Mouse (Mus musculus) adrenal gland, adult 8-10 months (tissue): ENCODE data around the gene Boll. TPM values are rescaled to one million over a fixed set of nuclear protein-coding genes. Genes with fewer than 3 reads are reported as not detected.

Experiments used
- DNase-seq: peaks from one replicate; pipeline ENCODE4 v3.0.0; 2022
- total RNA-seq, 4 experiments: library from RNA; stranded (reverse); gene quantifications; 2 replicates each; pipeline ENCODE4 v1.2.4; 2022

Gene Boll
- total RNA-seq, 4 experiments from 2014 or later, result 0.23 to 0.28 TPM; not detected in 2

DNA sequence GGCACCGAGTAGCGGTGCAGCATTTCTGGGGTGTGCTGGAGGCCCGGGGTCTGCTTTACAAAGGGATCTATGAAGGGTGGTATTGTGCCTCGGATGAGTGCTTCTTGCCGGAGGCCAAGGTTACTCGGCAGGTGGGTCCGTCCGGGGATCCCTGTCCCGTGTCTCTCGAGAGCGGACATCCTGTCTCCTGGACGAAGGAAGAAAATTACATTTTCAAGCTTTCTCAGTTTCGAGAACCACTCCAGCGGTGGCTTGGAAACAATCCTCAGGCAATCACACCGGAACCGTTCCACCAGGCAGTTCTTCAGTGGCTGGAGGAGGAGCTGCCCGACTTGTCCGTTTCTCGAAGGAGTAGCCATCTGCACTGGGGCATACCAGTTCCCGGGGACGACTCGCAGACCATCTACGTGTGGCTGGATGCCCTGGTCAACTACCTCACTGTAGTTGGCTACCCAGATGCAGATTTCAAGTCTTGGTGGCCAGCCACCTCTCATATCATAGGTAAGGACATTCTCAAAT lies 125.6 kb downstream of the Boll start:
- DNase-seq, result no peak

DNA sequence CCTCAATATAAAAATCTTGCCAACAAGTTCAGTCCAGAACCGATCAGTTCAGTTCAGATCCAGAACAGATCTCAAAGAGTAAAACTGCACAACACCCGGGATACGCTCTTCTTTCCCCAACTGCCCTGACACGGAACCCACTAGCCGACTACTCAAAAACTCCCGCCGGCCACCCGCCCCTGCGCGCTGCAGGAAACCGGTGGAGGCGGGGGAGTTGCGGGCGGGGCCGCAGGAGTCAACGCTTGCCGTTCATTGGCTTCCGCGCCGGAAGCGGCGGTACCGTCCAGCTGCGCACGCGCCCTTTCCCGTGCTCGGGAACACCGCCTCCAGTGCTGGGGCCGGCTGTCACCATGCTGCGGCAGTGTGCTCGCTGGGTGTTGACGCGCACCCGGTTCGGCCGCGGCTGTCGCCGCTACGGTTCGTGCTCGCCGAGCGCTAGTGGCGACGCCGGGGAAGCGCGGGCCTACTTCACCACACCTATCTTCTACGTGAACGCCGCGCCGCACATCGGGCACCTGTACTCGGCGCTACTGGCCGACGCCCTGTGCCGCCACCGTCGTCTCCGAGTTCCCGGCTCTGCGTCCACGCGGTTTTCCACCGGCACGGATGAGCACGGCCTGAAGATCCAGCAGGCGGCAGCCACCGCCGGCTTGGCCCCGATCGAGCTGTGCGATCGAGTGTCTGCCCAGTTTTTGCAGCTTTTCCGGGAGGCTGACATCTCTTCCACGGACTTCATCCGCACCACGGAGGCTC lies 126.2 kb downstream of the Boll start, which contains the start of gene Mars2:
TSS of gene Mars2 (plus strand) at position 288 of the 753 bp plus-strand sequence.
- DNase-seq, result peak; percentile 93

DNA sequence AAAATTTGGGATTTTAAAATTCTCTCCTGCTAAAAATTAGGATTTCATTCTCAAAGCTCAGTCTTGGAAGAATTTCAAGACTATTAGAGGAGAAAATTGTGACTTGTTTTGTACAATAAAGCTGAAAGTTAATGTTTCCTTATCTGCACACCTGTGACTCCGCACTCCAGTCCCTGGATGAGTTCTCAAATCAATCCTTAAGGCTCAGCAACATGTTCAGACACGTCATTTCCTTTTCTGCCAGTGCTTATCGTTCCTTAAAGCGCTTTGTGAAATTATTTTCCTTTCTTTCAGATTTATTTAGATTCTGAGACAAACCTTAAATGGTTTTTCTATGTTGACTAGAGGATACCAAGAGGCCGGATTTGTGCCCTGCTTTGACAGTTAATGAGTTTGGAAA lies 126.8 kb downstream of the Boll start:
- no peak for DNase-seq

DNA sequence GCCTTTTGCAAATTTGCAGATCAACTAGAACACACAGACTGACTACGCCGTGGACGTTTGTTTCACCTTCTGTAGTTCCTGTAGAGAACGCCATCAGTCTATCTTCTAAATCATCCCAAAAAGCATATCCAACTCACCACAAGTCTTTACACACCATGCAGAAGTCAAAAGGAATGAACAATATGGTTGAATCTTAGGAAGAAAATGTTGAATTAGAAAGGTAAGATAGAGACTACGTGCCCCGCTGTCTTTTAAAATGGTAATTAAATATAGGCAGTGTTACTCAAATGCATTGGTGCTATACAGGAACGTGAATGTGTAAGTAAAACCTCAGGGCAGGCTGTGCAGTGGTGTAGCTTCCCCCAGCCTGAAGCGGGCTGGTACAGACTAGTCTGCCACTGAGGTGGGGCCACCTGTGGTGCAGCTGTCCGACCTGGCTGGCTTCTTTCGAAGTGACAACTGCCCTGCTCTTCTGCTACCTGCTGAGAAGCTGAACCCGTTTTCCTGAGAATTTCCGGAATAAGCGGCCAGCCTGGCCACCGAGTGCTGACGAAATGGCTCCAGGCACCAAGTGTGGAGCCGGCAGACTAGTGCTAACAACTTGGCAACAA lies 128.3 kb downstream of the Boll start:
- DNase-seq, result no peak

DNA sequence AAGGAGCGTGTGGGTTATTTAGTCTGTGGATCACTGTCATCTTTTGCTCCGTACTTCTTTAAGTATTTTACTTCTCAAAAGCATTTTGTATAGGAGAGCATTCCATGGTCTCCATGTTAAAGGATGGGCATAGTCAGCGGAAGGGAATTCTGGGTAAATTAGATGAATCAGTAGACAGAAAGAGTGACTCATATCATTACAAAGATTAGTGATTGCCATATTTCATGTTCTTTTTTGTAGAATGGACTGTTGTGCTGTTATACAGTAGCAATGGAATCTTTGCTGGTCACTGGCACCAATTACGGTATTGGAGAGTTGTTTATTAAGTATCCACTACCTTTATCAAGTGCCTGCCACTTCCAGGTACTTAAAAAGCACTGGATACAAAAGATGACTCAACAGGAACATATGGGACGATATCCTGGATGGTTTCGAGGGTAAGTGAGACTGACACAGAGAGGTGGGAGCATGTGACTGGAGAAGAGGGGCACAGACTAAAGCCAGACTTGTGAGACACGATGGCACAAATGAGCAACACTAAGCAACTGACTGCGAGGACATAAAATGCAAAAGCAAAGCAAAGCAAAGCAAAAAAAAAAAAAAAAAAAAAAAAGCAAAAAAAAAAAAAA lies 134.9 kb downstream of the Boll start:
- DNase-seq, result no peak

DNA sequence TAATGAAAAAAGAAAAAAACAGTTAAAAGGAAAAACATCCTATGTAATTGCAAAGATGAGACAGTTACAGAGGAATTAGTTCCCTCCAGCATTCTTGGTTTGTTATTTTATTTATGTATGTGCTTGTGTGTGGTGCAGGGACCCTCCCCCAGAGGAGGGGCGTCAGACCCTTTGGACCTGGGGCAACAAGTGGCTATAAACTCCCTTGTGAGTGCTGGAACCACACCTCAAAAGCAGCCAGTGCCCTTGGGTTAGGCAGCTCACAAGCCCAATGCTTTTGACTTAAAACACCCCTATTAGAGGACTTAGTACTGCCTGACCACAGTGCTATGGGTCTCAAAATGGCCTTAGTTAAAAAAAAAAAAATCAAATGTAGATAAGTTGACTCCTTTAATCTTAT lies 135.9 kb downstream of the Boll start:
- DNase-seq, result no peak

DNA sequence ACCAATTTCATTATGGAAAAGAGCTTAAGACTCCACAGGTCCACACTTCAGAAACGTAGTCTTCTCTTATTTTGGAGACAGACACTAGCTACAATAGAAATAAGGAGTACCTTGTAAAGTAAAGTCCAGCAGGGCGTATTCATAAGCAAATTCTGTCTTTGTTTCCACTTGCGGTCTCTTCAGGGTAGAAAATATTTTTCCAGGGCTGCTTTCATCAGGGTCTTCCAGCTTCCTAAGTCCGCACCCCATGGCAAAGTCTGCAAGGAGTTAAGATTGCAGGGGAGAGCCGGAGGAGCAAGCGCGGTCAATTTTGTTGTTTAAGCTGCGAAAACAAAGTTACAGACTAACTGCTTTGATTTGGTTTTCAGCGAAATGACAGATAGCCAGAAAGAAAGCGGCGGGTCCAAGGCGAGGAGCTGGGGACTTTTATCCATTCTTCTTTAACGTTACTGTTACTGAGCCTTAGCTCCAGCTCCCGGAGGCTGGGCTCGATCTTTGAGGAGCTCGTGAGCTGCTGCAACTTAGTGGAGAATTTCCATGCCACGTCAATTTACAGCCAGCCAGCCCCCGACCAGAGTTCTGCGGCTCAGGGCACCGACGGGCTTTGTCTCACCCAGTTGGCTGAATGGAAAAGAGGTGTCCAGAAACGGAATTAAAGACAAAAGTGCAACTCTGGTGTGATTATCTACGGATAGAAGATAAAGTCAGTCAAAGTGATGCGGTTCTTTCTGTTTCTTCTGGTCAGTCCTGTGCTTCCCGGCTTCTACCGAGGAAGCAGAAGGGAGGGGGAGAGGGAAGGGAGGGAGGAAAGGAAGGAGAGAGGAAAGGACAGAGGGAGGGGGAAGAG lies 137.0 kb downstream of the Boll start, which contains the start of gene Rftn2:
TSS of gene Rftn2 (minus strand) at position 772 of the 847 bp plus-strand sequence.
- DNase-seq, result no peak

DNA sequence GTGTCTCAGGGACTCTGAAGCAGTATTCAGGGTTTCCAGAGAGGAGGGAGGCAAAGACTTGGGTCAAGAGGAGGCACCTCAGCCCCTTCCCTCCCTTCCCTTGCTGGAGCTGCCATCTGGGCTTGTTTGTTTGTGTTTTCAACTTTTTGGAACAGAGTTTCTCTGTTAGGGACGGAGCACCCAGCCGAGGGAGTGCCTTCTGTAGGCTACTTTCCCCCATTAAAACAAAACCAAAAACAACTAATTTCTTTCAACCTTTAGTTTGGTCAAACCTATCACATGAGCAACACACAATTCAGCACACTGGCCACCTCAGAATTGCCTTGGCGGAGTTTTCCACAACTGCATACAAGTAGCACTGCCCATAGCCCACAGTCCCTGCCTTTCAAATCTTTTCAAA lies 137.9 kb downstream of the Boll start:
- no peak for DNase-seq

DNA sequence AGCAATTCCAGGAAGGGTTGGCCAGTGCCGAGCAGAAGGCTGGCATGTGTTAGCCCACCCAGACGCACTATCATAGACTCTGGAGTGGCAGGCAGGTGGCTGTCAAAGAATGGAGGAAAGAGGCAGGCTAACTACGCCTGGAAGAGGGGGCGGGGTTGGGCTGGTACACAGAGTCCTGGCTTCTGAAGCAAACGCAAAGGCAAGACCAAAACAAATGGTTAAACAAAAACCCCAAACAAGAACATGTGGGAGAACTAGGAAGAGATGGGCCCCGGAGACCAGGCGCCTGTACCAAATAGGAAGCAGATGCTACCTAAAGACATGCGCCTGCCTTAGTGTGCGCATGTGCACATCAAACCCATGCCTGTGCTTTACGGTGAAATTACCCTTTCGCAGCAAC lies 139.2 kb downstream of the Boll start:
- DNase-seq, result no peak

DNA sequence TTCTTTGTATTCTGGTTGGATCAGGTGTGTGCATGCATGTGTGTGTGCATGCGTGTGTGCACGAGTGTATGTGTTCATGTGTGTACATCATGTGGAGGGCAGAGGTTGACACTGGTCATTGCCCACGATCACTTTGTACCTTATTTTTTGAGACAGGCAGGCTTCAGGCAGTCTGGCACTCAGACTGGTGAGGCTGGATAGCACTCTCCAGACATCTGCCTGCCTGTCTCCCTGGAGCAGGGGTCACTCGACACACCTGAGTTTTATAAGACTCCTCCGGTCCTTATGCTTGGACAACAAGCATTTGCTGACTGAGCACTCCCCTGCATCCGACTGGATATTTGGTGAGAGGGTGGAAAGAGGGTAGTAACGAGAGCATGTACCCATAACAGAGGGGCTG lies 140.2 kb downstream of the Boll start:
- DNase-seq, result no peak

DNA sequence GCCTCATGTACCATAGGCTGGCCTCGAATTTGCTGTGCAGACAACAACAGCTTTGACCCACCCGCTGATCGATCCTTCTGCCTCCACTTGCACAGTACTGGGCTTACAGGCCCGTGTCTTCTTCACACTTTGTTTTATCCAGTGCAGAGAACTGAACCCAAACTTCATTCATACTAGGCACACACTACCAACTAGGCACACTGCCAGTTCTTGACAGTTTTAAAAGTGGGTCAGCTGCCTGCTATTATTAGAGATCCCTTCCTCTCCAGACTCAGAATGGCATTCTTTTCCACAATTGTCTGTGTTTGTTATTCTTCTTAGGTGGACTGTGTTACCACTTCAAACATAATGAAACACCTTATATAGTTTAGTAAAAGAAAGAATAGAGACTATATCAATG lies 141.9 kb downstream of the Boll start:
- no peak for DNase-seq

DNA sequence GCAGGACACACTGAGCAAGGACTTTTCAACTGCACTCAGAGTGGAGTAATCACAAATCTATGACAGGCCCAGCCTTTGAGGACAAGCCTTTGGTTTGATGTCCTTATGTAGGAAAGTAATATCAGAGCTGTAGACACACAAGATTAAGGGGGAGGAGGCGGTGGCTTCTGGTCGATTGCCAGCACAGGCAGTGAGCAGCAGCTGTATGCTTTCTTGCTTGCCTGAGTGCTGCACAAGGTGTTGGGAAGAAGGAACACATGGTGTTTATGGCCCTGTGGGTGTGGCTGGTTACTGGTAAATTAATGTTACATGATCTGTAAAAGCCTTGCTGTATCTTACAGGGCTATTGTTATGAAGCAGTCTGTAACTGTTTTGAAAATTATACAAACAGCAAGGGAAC lies 146.1 kb downstream of the Boll start:
- DNase-seq, result no peak

DNA sequence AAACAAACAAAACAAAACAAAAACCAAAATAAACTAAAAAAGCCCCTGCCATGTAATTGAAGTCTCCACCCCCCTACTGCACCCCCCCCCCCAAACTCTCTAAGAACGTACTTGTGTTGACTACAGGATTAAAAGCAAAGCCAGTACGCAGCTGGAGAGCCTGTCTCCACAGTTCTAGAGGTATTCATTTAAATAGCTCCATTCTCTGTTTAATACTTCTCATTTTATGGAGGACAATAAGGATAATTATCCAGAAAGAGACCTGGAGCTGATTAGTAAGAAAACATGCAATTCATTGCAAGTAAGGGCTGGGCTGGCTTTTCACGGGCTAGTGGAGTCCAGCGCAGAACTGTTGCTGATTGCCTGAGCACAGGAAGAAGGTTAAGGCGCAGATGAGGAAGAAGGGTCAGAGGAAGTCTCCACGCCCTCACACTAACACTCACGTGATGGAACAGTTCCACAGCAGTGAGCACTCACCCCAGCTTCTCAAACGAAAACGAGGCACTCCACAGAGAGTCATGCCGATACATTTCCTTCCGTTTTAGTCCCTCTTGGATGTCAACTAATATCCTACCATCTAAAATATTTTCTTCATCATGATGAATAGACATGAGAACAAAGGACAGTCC lies 148.0 kb downstream of the Boll start:
- DNase-seq, result no peak

DNA sequence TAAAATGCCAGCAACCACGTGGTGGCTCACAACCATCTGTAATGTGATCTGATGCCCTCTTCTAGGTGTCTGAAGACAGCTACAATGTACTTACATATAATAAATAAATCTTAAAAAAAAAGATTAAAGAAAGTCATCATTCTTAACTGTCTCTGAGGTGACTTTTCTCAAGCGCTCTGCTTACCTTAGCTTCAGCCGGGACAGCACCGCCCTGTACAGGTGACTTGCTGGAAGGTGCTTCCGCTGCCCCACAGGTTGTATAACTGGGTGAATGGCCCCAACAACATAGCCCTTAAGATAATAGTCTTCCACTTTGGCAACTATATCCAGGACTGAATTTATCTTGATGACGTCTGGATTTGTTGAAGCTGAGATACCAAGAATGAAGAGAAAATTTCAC lies 149.3 kb downstream of the Boll start:
- DNase-seq, result no peak

DNA sequence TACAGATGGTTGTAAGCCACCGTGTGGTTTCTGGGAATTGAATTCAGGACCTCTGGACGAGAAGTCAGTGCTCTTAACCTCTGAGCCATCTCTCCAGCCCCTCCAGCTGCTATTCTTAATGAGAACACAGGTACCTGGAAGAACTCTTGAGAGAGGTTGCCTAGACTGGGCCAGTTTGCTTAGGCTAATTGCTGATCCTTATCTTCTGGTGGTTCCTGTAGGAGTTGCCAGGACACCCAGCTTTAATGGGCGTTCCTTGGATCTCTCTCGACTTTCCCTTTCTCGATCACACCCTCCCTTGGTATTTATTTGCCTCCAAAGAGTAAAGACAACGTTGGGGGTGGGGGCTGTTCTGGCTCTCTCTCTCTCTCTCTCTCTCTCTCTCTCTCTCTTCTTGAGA lies 149.8 kb downstream of the Boll start:
- no peak for DNase-seq

DNA sequence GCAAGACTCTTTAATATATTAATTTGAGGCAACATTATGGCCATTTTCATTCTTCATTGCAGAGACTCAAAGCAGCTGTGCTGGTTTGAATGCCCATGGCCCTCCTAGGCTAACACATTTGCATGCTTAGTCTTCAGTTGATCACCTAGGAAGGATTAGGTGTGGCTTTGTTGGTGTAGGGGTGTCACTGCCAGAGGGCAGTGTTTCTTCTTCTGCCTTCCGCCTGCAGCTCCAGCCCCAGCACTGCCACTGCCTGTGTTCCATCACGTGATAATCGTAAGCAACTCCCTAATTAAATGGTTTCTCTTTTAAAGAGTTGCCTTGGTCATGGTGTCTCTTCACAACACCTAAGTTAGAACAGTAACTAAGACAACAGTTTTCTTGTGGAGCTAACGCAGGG lies 150.5 kb downstream of the Boll start:
- no peak for DNase-seq

DNA sequence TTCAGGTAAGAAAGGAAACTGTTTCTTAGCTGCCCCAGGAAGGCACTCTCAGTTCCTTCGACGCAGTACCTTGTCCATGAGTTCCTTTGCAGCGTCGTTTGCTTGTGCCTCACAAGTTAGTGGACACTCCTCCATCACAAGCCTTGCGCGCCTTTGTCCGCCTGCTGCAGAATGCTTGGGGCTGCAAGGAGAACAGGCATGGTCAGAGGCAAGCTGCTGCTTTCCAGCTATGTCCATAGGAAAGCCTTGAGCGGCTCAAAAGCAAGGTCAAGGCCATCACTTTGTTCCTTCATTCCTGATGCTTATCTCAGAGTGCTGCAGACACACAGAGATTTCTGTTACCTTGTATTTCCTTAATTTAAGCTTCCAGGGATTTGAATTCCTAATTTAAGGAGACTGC lies 152.2 kb downstream of the Boll start:
- DNase-seq, result no peak

DNA sequence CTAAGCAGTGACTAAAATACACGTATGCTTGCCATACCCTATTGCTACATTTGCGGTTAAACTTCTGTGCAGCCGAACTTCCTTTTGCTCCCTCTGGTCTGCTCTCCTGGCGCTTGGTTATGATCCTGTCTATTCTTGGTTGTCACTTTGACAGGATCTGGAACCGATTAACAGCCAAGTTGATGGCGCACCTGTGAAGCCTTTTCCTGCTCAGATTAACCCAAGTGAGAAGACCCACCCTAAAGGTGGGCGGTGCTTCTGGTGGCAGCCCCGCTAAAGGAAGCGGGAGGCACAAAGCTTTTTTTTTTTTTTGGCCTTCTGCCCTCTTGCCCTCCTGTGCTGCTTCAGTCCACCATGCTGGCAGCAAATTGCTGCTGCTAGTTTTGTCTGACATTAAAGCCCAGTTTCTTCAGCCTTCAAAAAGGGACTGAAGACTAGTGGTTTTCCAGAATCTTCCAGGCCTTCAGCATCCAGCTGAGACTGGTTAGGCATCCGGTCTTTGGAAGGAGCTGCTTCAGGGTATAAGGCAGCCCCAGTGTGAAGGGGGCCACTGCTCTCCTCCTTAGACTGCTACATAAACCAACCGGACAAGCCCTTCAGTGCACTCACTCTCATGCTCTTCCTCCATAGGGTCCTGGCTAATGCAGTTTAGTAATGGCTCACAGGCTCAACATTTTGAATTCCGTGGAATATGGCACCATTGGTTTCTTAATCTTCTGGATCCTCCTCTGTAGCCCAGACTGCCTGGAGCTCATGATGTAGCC lies 152.9 kb downstream of the Boll start:
- no peak for DNase-seq

DNA sequence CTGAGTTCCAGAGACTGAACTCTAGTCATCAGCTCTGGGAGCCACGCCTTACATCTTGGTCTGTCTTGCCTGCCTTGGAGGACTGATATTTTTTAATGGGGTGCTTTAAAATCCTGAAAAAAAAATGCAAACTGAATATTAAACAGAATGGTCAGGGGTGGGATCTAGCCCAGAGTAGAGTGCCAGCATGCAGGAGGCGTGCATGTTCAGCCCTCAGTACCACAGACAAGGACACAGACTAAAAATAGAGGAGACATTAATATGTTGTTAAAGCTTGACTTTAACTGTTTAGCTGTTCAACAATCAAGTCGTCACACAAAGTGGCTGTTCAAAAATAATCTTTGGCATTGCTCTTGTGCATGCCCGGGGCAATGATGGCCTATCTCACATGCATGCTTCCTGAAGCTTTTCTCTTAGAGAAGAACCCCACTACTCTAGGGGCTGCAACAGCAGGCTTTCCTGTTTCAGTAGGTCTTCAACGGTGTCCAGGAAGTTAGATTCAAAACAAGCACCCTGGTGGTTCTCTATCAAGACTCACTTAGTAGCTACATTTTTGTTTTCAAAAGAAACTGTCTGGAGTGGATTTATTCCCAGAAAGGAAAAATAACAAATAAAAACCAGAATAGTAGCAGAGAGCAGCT lies 154.6 kb downstream of the Boll start:
- no peak for DNase-seq

DNA sequence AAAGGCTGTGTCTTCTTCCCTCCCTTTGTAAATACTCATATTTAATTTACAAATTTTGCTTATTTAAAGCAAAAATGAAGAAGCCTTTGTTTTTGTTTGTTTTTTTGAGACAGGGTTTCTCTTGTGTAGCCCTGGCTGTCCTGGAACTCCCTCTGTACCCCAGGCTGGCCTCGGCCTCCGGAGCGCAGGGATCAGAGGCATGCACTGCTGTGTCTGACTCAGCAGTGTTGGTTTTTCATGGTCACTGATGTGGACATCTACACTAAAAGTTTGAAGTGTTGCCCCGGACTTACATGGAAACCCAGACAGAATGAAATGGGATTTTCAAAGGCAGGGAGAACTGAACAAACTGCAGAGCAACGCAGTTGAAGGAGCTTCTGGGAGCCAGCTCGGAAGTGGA lies 155.7 kb downstream of the Boll start:
- no peak for DNase-seq

DNA sequence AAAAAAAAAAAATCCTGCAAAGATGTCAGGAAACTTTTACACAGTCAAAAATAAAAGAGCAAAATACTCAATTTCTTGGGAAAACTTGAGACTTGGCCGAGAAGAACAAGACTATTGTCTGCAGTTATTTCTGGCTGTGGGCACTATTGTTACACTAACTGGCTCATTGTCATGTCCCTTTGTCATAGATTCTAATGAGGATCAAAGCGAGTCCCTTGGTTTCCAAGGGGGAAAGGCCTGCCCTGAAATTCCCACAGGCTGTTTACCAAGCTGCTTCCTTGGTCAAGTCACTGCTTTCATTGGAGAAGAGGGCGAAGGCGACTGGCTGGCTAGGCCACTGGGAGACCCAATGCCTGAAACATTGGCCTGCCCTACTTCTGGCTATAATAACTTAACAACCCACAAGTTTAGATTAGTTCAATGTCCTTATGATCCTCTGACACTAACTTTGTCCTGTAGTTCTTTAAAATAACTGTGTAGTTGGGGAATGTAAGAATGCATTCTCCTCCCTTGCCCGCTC lies 157.4 kb downstream of the Boll start:
- DNase-seq, result no peak
